Mouse (Mus musculus) gastrocnemius, postnatal 10 days (tissue): Measurements from ENCODE around the gene Cog4. TPM values are rescaled to one million over a fixed set of nuclear protein-coding genes. Genes with fewer than 3 reads are reported as not detected.
"Not testable (repeated sequence)": the region's sequence is repeated elsewhere in the genome, so short reads cannot be mapped to it uniquely, and the experiment has no call there.

Experiments
- DNase-seq: peaks from one replicate; pipeline ENCODE4 v3.0.0; 2021; ENCODE audit warnings: mixed read lengths
- total RNA-seq, 2 experiments: library from RNA; stranded (reverse); gene quantifications; 2 replicates each; pipeline ENCODE4 v1.2.3; 2021

Cog4 gene
- total RNA-seq, 2 experiments from 2014 or later, result 40.3 to 41.1 TPM

DNA sequence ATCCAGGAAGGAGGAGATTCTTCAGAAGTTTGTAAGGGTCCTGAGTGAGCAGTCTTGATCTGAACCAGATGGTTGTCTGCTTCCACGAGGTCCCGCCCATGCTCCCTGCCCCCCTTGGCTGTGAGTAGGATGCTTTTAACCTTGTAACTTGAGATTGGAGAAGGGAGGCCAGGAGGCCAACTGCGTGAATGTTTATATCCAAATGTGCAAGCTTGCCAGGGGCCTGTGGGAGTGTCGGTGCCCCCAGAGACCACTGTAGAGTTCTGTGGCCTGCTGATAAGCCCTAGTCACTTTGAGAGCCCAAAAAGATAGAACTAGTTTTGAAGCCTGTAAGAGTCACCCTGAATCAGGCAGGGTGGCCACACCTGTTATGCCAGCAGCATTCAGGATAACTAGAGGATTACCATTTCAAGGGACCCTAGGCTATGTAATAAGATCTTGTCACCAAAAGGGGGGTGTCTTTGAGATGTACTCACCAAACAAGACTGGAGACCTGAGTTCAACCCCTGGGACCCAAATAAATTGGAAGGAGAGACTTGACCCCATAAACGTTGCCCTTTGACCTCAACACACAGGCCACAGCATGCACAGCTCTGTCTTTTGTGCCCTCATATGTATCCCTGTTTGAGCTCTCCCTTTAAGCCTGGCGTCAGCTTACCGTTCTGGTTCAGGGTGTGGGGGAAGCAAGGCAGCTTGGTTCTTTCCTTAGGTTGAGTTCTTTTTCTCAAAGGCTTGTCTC lies 75.3 kb downstream of the Cog4 start:
- DNase-seq, result no peak

GRCm38 (mm10) chr8:110925691-110926140 lies 79.3 kb downstream of the Cog4 start:
- no peak for DNase-seq

GRCm38 (mm10) chr8:110926690-110927089 lies 80.3 kb downstream of the Cog4 start:
- DNase-seq, result no peak

DNA sequence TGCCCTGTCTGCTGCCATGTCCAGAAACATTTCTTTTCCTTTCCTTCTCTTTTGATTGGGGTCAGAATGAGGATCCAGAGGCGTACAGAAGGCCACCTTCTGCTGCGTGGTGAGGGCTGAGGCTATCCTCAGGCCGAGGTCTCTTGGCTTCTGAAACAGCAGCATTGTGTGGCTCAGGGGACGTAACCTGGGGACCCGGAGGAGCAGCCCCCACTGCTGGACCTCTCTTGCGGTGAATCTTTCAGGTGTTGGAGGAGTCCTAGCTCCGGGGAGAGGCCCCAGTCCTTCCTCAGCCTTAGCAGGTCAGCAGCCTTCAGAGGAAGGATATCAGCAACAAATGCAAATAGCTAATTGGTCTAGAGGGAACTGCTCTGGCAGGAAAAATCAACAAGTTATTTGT lies 82.0 kb downstream of the Cog4 start:
- DNase-seq, result no peak

GRCm38 (mm10) chr8:110929066-110929465 lies 82.7 kb downstream of the Cog4 start:
- DNase-seq, result no peak

GRCm38 (mm10) chr8:110929672-110930071 lies 83.3 kb downstream of the Cog4 start:
- not testable (repeated sequence) for DNase-seq

DNA sequence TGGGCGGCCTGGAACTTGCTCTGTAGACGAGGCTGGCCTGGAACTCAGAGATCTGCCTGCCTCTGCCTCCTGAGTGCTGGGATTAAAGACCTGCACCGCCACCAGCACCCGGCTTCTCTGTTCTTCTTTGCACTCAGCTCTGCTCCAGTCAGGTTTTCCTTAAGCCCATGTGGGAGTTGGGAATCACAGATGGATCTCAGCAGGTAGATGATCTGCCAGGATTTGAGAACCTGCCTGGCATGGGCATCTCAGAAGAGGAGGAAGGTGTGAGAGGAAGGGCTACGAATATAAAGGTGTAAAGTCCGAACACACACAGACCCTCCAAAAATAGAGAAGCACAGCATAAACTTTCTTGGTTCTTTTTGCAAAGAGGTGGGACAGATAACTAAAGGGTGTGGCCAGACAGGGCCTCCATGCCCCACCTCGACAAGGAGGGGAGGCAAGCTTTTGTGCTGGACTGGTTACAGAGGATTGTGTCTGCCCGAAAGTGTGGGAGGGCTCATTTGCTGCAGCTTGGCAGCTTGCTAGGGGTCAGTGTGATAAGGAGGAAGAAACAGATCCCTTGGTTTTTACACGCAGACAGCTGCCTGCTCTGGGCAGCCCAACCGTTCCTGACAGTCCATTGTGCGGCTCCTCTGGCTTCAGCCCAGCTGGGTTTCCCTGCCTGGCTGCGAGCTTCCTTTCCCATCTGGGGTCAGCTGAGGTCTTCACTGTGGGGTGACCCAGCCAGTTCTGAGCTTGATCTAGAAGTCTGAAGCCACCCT lies 85.0 kb downstream of the Cog4 start:
- peak; percentile 80 for DNase-seq

Other genes starting within 250 kb of the Cog4 start
- 10 to 100 TPM; 16.1 to 18.7 TPM for gene Vac14, start 228.0 kb upstream of the Cog4 start, total RNA-seq
- gene Mtss1l, start 125.1 kb upstream of the Cog4 start, total RNA-seq, result 10 to 100 TPM; 58.6 to 71.8 TPM
- 10 to 100 TPM; 12.3 to 14.4 TPM for gene Il34, start 40.7 kb upstream of the Cog4 start, total RNA-seq
- 10 to 100 TPM; 35.7 to 44.8 TPM for gene Sf3b3, start 187 bp downstream of the Cog4 start, total RNA-seq
- gene Fuk, start 55.9 kb downstream of the Cog4 start, total RNA-seq, result 1 to 10 TPM; 4.1 to 5.0 TPM
- 10 to 100 TPM; 36.1 to 43.2 TPM for gene St3gal2, start 73.3 kb downstream of the Cog4 start, total RNA-seq
- gene Ddx19a, start 151.2 kb downstream of the Cog4 start, total RNA-seq, result 10 to 100 TPM; 35.8 to 43.5 TPM
- 10 to 100 TPM in 1 of 2 experiments, 1 to 10 TPM in 1; 9.9 to 10.4 TPM for gene Ddx19b, start 185.2 kb downstream of the Cog4 start, total RNA-seq
- 10 to 100 TPM; 41.5 to 53.4 TPM for gene Aars, start 186.5 kb downstream of the Cog4 start, total RNA-seq
- not detected for gene Exosc6, start 209.7 kb downstream of the Cog4 start, total RNA-seq
- gene Clec18a, start 245.8 kb downstream of the Cog4 start, total RNA-seq, result 1 to 10 TPM in 1 of 2 experiments, under 1 TPM in 1; 0.63 to 1.0 TPM
- gene Pdpr, start 248.0 kb downstream of the Cog4 start, total RNA-seq, result 10 to 100 TPM; 52.9 to 67.6 TPM